Comparison of ENCODE assay signal across 8 mouse cellular contexts in genomic region chr12:69198164-69198535, GRCm38 (mm10). TPM values are rescaled to one million over a fixed set of nuclear protein-coding genes. Genes with fewer than 3 reads are reported as not detected.
DNase-seq lines count a peak whose midpoint lies in the region; ATAC-seq and TF ChIP-seq lines count a peak whose summit lies in the region.

TSS of gene Dnaaf2 (minus strand) at chr12:69198429.

- H3K4me3 ChIP-seq in C2C12 (ENCODE audit: insufficient read depth, poor library complexity, severe bottlenecking): peak within 1 kb of the TSS; percentile 89
- H3K4me3 ChIP-seq in embryonic facial prominence, embryonic 12.5 days: peak within 1 kb of the TSS; percentile 89
- H3K4me3 ChIP-seq in heart, embryonic 10.5 days: peak within 1 kb of the TSS; percentile 96
- peak within 1 kb of the TSS; percentile 95 for H3K4me3 ChIP-seq in limb, embryonic 14.5 days (replicated peaks; ENCODE audit: low read length)
- peak within 1 kb of the TSS; percentile 96 for H3K4me3 ChIP-seq in midbrain, embryonic 13.5 days (replicated peaks)

- H3K36me3 ChIP-seq in C2C12 (ENCODE audit: control insufficient read depth, insufficient read depth): peaks cover 51% of the 10 kb centered on the region
- H3K36me3 ChIP-seq in embryonic facial prominence, embryonic 12.5 days: peaks cover 22% of the 10 kb centered on the region
- peaks cover 35% of the 10 kb centered on the region for H3K36me3 ChIP-seq in heart, embryonic 10.5 days
- peaks cover 27% of the 10 kb centered on the region for H3K36me3 ChIP-seq in limb, embryonic 14.5 days (ENCODE audit: control insufficient read depth, insufficient read depth, low read length)
- peaks cover 23% of the 10 kb centered on the region for H3K36me3 ChIP-seq in midbrain, embryonic 13.5 days
- H3K36me3 ChIP-seq in splenic B cell, adult 2 months (ENCODE audit: control insufficient read depth, insufficient read depth, low read length, poor library complexity, severe bottlenecking): no peaks in the 10 kb centered on the region

- H3K4me1 ChIP-seq in embryonic facial prominence, embryonic 12.5 days: peaks cover 21% of the 10 kb centered on the region
- peaks cover 24% of the 10 kb centered on the region for H3K4me1 ChIP-seq in heart, embryonic 10.5 days
- H3K4me1 ChIP-seq in limb, embryonic 14.5 days (ENCODE audit: control insufficient read depth, insufficient read depth, low read length): peaks cover 16% of the 10 kb centered on the region
- H3K4me1 ChIP-seq in midbrain, embryonic 13.5 days (replicated peaks): peaks cover 31% of the 10 kb centered on the region

- peaks cover 79% of the 10 kb centered on the region for H3K79me2 ChIP-seq in C2C12 (ENCODE audit: control insufficient read depth, insufficient read depth)

- H3K79me3 ChIP-seq in C2C12 (ENCODE audit: low read depth): peaks cover 54% of the 10 kb centered on the region

- TF ChIP-seq CTCF in C2C12 (IDR thresholded peaks at IDR 0.05; ENCODE audit: control insufficient read depth, insufficient read depth, insufficient read length): no peak

- no peaks in the 10 kb centered on the region for H3K27me3 ChIP-seq in C2C12 (ENCODE audit: control insufficient read depth, insufficient read depth, insufficient read length)
- H3K27me3 ChIP-seq in embryonic facial prominence, embryonic 12.5 days: no peaks in the 10 kb centered on the region
- no peaks in the 10 kb centered on the region for H3K27me3 ChIP-seq in heart, embryonic 10.5 days (ENCODE audit: insufficient read depth, poor library complexity, severe bottlenecking)
- no peaks in the 10 kb centered on the region for H3K27me3 ChIP-seq in limb, embryonic 14.5 days (ENCODE audit: control insufficient read depth, insufficient read depth, low read length)
- H3K27me3 ChIP-seq in midbrain, embryonic 13.5 days: no peaks in the 10 kb centered on the region
- no peaks in the 10 kb centered on the region for H3K27me3 ChIP-seq in splenic B cell, adult 2 months (ENCODE audit: control insufficient read depth, insufficient read depth, low read length, poor library complexity, severe bottlenecking)

- peak within 1 kb of the TSS; percentile 90 for H3ac ChIP-seq in C2C12 (ENCODE audit: control insufficient read depth, insufficient read length, low read depth)

- peak; percentile 75 for DNase-seq in adrenal gland, adult 8-10 months
- DNase-seq in heart, embryonic 10.5 days (ENCODE audit: low spot score): peak; percentile 92
- peak; percentile 88 for DNase-seq in kidney, adult 9 months
- DNase-seq in limb, embryonic 14.5 days (ENCODE audit: low spot score): peak; percentile 57
- DNase-seq in splenic B cell, adult 2 months (ENCODE audit: low read depth, low spot score): peak; percentile 62

- no peak for TF ChIP-seq POLR2A in limb, embryonic 14.5 days (IDR thresholded peaks at IDR 0.05; ENCODE audit: borderline replicate concordance, extremely low read depth, insufficient read depth, insufficient read length)

- H3K27ac ChIP-seq in embryonic facial prominence, embryonic 12.5 days: peak within 1 kb of the TSS; percentile 88
- H3K27ac ChIP-seq in heart, embryonic 10.5 days: peak within 1 kb of the TSS; percentile 94
- H3K27ac ChIP-seq in limb, embryonic 14.5 days (replicated peaks; ENCODE audit: low read depth, low read length): peak within 1 kb of the TSS; percentile 83
- peak within 1 kb of the TSS; percentile 89 for H3K27ac ChIP-seq in midbrain, embryonic 13.5 days

- peak within 1 kb of the TSS; percentile 85 for H3K9ac ChIP-seq in embryonic facial prominence, embryonic 12.5 days
- H3K9ac ChIP-seq in limb, embryonic 14.5 days (ENCODE audit: low read depth, low read length, severe bottlenecking): peak within 1 kb of the TSS; percentile 84
- peak within 1 kb of the TSS; percentile 89 for H3K9ac ChIP-seq in midbrain, embryonic 13.5 days (replicated peaks)

- H3K9me3 ChIP-seq in embryonic facial prominence, embryonic 12.5 days: no peaks in the 10 kb centered on the region
- no peaks in the 10 kb centered on the region for H3K9me3 ChIP-seq in heart, embryonic 10.5 days
- no peaks in the 10 kb centered on the region for H3K9me3 ChIP-seq in limb, embryonic 14.5 days (ENCODE audit: control insufficient read depth, low read length)
- no peaks in the 10 kb centered on the region for H3K9me3 ChIP-seq in midbrain, embryonic 13.5 days

- ATAC-seq in embryonic facial prominence, embryonic 12.5 days (ENCODE audit: insufficient number of reproducible peaks, insufficient read depth, low FRiP score, low TSS enrichment): peak; percentile 48; the same call in 1 of the 2 replicates
- peak; percentile 24 for ATAC-seq in limb, embryonic 14.5 days (ENCODE audit: low FRiP score, low read depth)
- peak; percentile 61 for ATAC-seq in midbrain, embryonic 13.5 days

- WGBS in embryonic facial prominence, embryonic 12.5 days: under 1% methylated on average over 18 of the region's 18 CpGs
- under 1% methylated on average over 18 of the region's 18 CpGs for WGBS in heart, embryonic 10.5 days
- 2% methylated on average over 16 of the region's 18 CpGs for WGBS in limb, embryonic 14.5 days
- 0% methylated on average over 18 of the region's 18 CpGs for WGBS in midbrain, embryonic 13.5 days

- peak within 1 kb of the TSS; percentile 96 for H3K4me2 ChIP-seq in embryonic facial prominence, embryonic 12.5 days (replicated peaks)
- H3K4me2 ChIP-seq in limb, embryonic 14.5 days (replicated peaks; ENCODE audit: low read depth, low read length, severe bottlenecking): peak within 1 kb of the TSS; percentile 90
- H3K4me2 ChIP-seq in midbrain, embryonic 13.5 days (replicated peaks): peak within 1 kb of the TSS; percentile 96

TF ChIP-seq in C2C12, 6 proteins besides CTCF, POLR2A, EP300 and RAD21:
- no peak for TF ChIP-seq CEBPB (IDR thresholded peaks at IDR 0.05; ENCODE audit: low read depth)
- TF ChIP-seq FOSL1 (IDR thresholded peaks at IDR 0.05; ENCODE audit: insufficient read depth, low read length, poor library complexity, severe bottlenecking): no peak
- no peak for TF ChIP-seq MAX (IDR thresholded peaks at IDR 0.05)
- TF ChIP-seq USF1 (IDR thresholded peaks at IDR 0.05; ENCODE audit: low read depth): no peak
- TF ChIP-seq MYOG (IDR thresholded peaks at IDR 0.05; ENCODE audit: control insufficient read depth, extremely low read depth, insufficient read length): no peak
- no peak for TF ChIP-seq MYOD1 (IDR thresholded peaks at IDR 0.05; ENCODE audit: control insufficient read depth, insufficient read length, low read depth)
TF ChIP-seq in C2C12: peak in this region for 0.

RNA-seq across cellular contexts. Expression of gene Dnaaf2, which starts in this region (rescaled TPM):
- polyA plus RNA-seq in C2C12 (2012; fragmentation: generic; extraction: Trizol): 6.5 TPM
- 1 to 10 TPM in 3 of 4 experiments, under 1 TPM in 1; 0.94 to 2.2 (median 1.5) TPM for total RNA-seq in adrenal gland, adult 8-10 months (2022)
- polyA plus RNA-seq in embryonic facial prominence, embryonic 12.5 days (2016; fragmentation: Nextera tagmentation; extraction: Ambion mirVana): 14.6 and 15.0 TPM in 2 replicates
- polyA plus RNA-seq in heart, embryonic 10.5 days (2016; fragmentation: Nextera tagmentation; extraction: Ambion mirVana): 9.3 and 13.0 TPM in 2 replicates
- 5.3 and 5.6 TPM in 2 replicates for polyA plus RNA-seq in limb, embryonic 14.5 days (2012; rRNA removed)
- polyA plus RNA-seq in limb, embryonic 14.5 days (2014; fragmentation: Nextera tagmentation; extraction: Ambion mirVana): 5.9 and 6.7 TPM in 2 replicates
- polyA plus RNA-seq in midbrain, embryonic 13.5 days (2015; fragmentation: Nextera tagmentation; extraction: Ambion mirVana): 8.2 and 8.9 TPM in 2 replicates

Comparison
In these comparisons a context has a peak if more than half of its experiments do, and no peak if none do; other contexts are left out.
1. Peak in every context shown above with its lines: DNase-seq, ATAC-seq, H3K4me3 ChIP-seq and H3K27ac ChIP-seq.